Mouse (Mus musculus) CD4-positive, CD25-positive, alpha-beta regulatory T cell, adult 2 months (primary cell): ENCODE results near the gene Kcna10.

Experiments used
- DNase-seq: peaks from one replicate; pipeline ENCODE4 v3.0.0-alpha.2; 2012; ENCODE audit warnings: low read depth, low spot score

The Kcna10 gene

GRCm38 (mm10) chr3:107239607-107240006, 56.8 kb downstream of the Kcna10 start, which contains the start of gene Prok1:
Gene Prok1 (minus strand): TSS chr3:107239707.
- no peak for DNase-seq

DNA sequence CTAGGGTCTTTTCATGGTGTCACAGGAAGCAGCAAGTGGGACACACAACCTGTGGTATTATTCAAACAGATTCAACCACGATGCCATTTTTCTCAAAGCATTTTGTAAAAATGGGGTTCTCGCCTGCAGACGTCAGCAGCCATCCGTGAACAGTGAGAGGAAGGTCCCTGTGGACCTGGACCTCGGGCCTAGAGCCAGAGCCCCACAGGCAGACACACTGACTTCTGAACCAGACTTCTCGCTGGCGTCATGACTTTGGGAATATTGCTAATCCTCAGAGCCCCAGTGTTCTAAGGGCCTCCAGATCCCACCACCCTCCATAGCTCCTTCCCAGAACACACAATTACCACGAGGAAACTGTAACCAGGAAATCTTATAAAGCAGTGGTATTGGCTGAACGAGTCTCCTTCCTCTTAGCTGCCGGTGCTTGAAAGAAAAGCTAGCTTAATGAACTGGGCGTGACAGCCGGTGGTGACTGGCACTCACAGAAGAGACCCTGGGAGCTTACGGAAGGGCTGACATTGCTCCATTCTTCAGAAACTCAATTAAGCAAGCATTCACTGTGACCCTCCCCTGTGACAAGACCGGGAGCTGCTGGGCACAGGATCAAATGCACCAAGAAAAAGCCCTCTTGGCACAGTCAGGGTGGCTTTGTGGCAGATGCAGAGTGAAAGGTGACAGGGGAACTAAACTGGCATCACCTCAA, 58.7 kb downstream of the Kcna10 start:
- no peak for DNase-seq
